Comparison of ENCODE assay signal across 20 mouse cellular contexts in genomic region chr2:71232976-71233375, GRCm38 (mm10).
"Had no signal": no experiment of that assay in that cellular context is flagged by ENCODE, and none has a peak within 500 bp of the region (broad histone marks: within the 10 kb centered on the region; RNA-seq: fewer than 3 reads in every experiment).

No protein-coding gene starts in this region.

- ATAC-seq: liver, postnatal 0 days; lung, postnatal 0 days; midbrain, embryonic 13.5 days; midbrain, embryonic 15.5 days had no signal

- H3K4me3 ChIP-seq: liver, embryonic 15.5 days; lung, embryonic 15.5 days; megakaryocyte, embryonic 14.5 days; midbrain, embryonic 13.5 days; midbrain, embryonic 15.5 days; neural tube, embryonic 13.5 days; neural tube, embryonic 15.5 days had no signal

- DNase-seq: liver, postnatal 0 days; lung, adult 2 months; lung, postnatal 14 days; lung, postnatal 36 days; retina, postnatal 1 day; right cerebral cortex, adult 18-20 months; right cerebral cortex, postnatal 25 days; right cerebral cortex, postnatal 4 days; spleen, adult 18-20 months; thymus, adult 18-20 months; thymus, postnatal 14 days; thymus, postnatal 36 days had no signal

- H3K27ac ChIP-seq: liver, embryonic 15.5 days; lung, embryonic 15.5 days; midbrain, embryonic 13.5 days; midbrain, embryonic 15.5 days; neural tube, embryonic 13.5 days; neural tube, embryonic 15.5 days had no signal
